Mouse (Mus musculus) lung, postnatal 0 days (tissue): ENCODE results near the gene Igfbp6. TPM values are rescaled to one million over a fixed set of nuclear protein-coding genes. Genes with fewer than 3 reads are reported as not detected.

Experiments
- ATAC-seq: fragments of 200-750 bp; cut with Nextera tagmentation; 2 replicates; pipeline ENCODE4 v1.8.0; 2017; ENCODE audit warnings: moderate library complexity
- DNase-seq: peaks from one replicate; pipeline ENCODE4 v3.0.0-alpha.2; 2016; ENCODE audit warnings: low spot score
- H3K27ac ChIP-seq: fragments of 300-500 bp; sonication (generic); 2 replicates; pipeline ENCODE4 v1.5.1; 2014; ENCODE audit warnings: antibody characterized with exemption, mild to moderate bottlenecking, low read length, mixed read lengths
- H3K27me3 ChIP-seq: fragments of 300-500 bp; sonication (generic); replicated peaks from 2 replicates; pipeline ENCODE4 v1.6.1; 2014; ENCODE audit warnings: low read length, mixed read lengths; ENCODE audit not compliant: insufficient read depth
- H3K36me3 ChIP-seq: fragments of 300-500 bp; sonication (generic); 2 replicates; pipeline ENCODE4 v1.6.1; 2014; ENCODE audit warnings: low read length, mixed read lengths; ENCODE audit not compliant: insufficient read depth
- H3K4me1 ChIP-seq: fragments of 300-500 bp; sonication (generic); 2 replicates; pipeline ENCODE4 v1.6.1; 2014; ENCODE audit warnings: antibody characterized with exemption, low read depth, low read length, mixed read lengths; ENCODE audit not compliant: insufficient read depth
- H3K4me2 ChIP-seq: fragments of 300-500 bp; sonication (generic); replicated peaks from 2 replicates; pipeline ENCODE4 v1.6.1; 2014; ENCODE audit warnings: low read depth, mild to moderate bottlenecking, low read length, moderate library complexity, mixed read lengths
- H3K4me3 ChIP-seq: fragments of 300-500 bp; sonication (generic); 2 replicates; pipeline ENCODE4 v1.5.1; 2014; ENCODE audit warnings: low read depth, low read length
- H3K9ac ChIP-seq: fragments of 300-500 bp; sonication (generic); replicated peaks from 2 replicates; pipeline ENCODE4 v1.6.1; 2014; ENCODE audit warnings: low read depth, mild to moderate bottlenecking
- H3K9me3 ChIP-seq: fragments of 300-500 bp; sonication (generic); 2 replicates; pipeline ENCODE4 v1.6.1; 2016; ENCODE audit warnings: low read length, mixed read lengths
- CTCF ChIP-seq: IDR thresholded peaks from 2 replicates; pipeline ENCODE4 v1.5.1; 2016; ENCODE audit warnings: antibody characterized with exemption, mild to moderate bottlenecking
- EP300 ChIP-seq: IDR thresholded peaks from 2 replicates; pipeline ENCODE4 v1.6.1; 2016; ENCODE audit warnings: antibody characterized with exemption, mild to moderate bottlenecking, control low read depth
- WGBS: fragments of 180-500 bp; shearing (Covaris S2); extraction: QIAGEN DNeasy Blood & Tissue Kit; methylation state at CpG from one replicate; pipeline ENCODE4 v1.1.7; 2014; 5-methylcytosine and 5-hydroxymethylcytosine counted together
- polyA plus RNA-seq: library from polyadenylated mRNA; unstranded; fragments of >200 nt; fragmentation: Nextera tagmentation; extraction: Ambion mirVana; gene quantifications from 2 replicates; pipeline ENCODE4 v1.2.1, GENCODE M21; 2015

The Igfbp6 gene
- polyA plus RNA-seq, 1 experiment from 2014 or later = 123 TPM

GRCm38 (mm10) chr15:102191699-102192098, 47.5 kb downstream of the Igfbp6 start:
- Histone ChIP-seq H3K4me1 (no peaks in the 10 kb centered on the region), H3K4me2 (no peak overlapping the region), H3K36me3 (no peaks in the 10 kb centered on the region), H3K4me3 (no peak overlapping the region), H3K9me3 (no peaks in the 10 kb centered on the region), H3K27ac (no peak overlapping the region), H3K27me3 (no peaks in the 10 kb centered on the region), H3K9ac (no peak overlapping the region)
- DNase-seq = no peak
- no peak for ATAC-seq
- WGBS = 37% methylated on average over 7 of the region's 7 CpGs
- TF ChIP-seq EP300 (no peak), CTCF (no peak)

GRCm38 (mm10) chr15:102192271-102192812, 48.2 kb downstream of the Igfbp6 start:
- no peak for TF ChIP-seq EP300
- no peak for TF ChIP-seq CTCF
- 55% methylated on average over 7 of the region's 7 CpGs for WGBS
- no peaks in the 10 kb centered on the region for H3K9me3 ChIP-seq
- no peak for DNase-seq
- H3K36me3 ChIP-seq = no peaks in the 10 kb centered on the region
- no peak for ATAC-seq
- no peaks in the 10 kb centered on the region for H3K27me3 ChIP-seq
- no peak overlapping the region for H3K27ac ChIP-seq
- no peak overlapping the region for H3K4me3 ChIP-seq
- H3K4me2 ChIP-seq = no peak overlapping the region
- no peaks in the 10 kb centered on the region for H3K4me1 ChIP-seq
- H3K9ac ChIP-seq = no peak overlapping the region

- TF ChIP-seq CTCF (no peak), EP300 (no peak)
Measured at GRCm38 (mm10) chr15:102192820-102193386, 48.7 kb downstream of the Igfbp6 start.

GRCm38 (mm10) chr15:102193652-102194051, 49.5 kb downstream of the Igfbp6 start:
- ATAC-seq = no peak
- TF ChIP-seq CTCF (no peak), EP300 (no peak)
- 80% methylated on average over 4 of the region's 4 CpGs for WGBS

More at GRCm38 (mm10) chr15:102192820-102193386, 48.7 kb downstream of the Igfbp6 start:
- H3K27me3 ChIP-seq = no peaks in the 10 kb centered on the region
- 33% methylated on average over 5 of the region's 5 CpGs for WGBS
- no peaks in the 10 kb centered on the region for H3K36me3 ChIP-seq
- no peaks in the 10 kb centered on the region for H3K9me3 ChIP-seq
- DNase-seq (no peak), ATAC-seq (no peak)
- H3K4me1 ChIP-seq = no peaks in the 10 kb centered on the region
- H3K9ac ChIP-seq = no peak overlapping the region
- no peak overlapping the region for H3K4me2 ChIP-seq
- no peak overlapping the region for H3K27ac ChIP-seq
- no peak overlapping the region for H3K4me3 ChIP-seq

GRCm38 (mm10) chr15:102194439-102194838, 50.3 kb downstream of the Igfbp6 start:
- no peaks in the 10 kb centered on the region for H3K4me1 ChIP-seq
- H3K4me2 ChIP-seq = no peak overlapping the region
- WGBS = 70% methylated on average over 4 of the region's 4 CpGs
- no peak overlapping the region for H3K9ac ChIP-seq
- ATAC-seq (no peak), DNase-seq (no peak)
- no peak overlapping the region for H3K27ac ChIP-seq
- no peaks in the 10 kb centered on the region for H3K9me3 ChIP-seq
- TF ChIP-seq EP300 (no peak), CTCF (no peak)
- H3K36me3 ChIP-seq = no peaks in the 10 kb centered on the region
- H3K27me3 ChIP-seq = no peaks in the 10 kb centered on the region
- H3K4me3 ChIP-seq = no peak overlapping the region

More at GRCm38 (mm10) chr15:102193652-102194051, 49.5 kb downstream of the Igfbp6 start:
- H3K36me3 ChIP-seq = no peaks in the 10 kb centered on the region
- H3K4me1 ChIP-seq = no peaks in the 10 kb centered on the region
- no peaks in the 10 kb centered on the region for H3K9me3 ChIP-seq
- H3K4me2 ChIP-seq = no peak overlapping the region
- H3K4me3 ChIP-seq = no peak overlapping the region
- no peaks in the 10 kb centered on the region for H3K27me3 ChIP-seq
- H3K27ac ChIP-seq = no peak overlapping the region
- no peak overlapping the region for H3K9ac ChIP-seq
- no peak for DNase-seq

- H3K4me1 ChIP-seq = no peaks in the 10 kb centered on the region
- H3K27ac ChIP-seq = no peak overlapping the region
- no peak overlapping the region for H3K4me3 ChIP-seq
- DNase-seq (no peak), ATAC-seq (no peak)
- no peaks in the 10 kb centered on the region for H3K9me3 ChIP-seq
- no peak overlapping the region for H3K9ac ChIP-seq
- no peaks in the 10 kb centered on the region for H3K27me3 ChIP-seq
- WGBS = 51% methylated on average over 4 of the region's 4 CpGs
- H3K4me2 ChIP-seq = no peak overlapping the region
- H3K36me3 ChIP-seq = no peaks in the 10 kb centered on the region
- TF ChIP-seq EP300 = no peak
- no peak for TF ChIP-seq CTCF
Measured at GRCm38 (mm10) chr15:102195373-102195772, 51.2 kb downstream of the Igfbp6 start.
